Mouse (Mus musculus) stomach, postnatal 0 days (tissue): ENCODE data around the gene H1f0.

ENCODE experiments used
- CTCF ChIP-seq: IDR thresholded peaks from 2 replicates; pipeline ENCODE4 v1.5.1; 2016; ENCODE audit warnings: antibody characterized with exemption, low read depth, mild to moderate bottlenecking, moderate library complexity
- EP300 ChIP-seq: optimal IDR thresholded peaks from 2 replicates; pipeline ENCODE3; 2016; ENCODE audit warnings: antibody characterized with exemption

GRCm38 (mm10) chr15:78990093-78990463 is 38.2 kb upstream of the H1f0 start:
- no peak for TF ChIP-seq CTCF
- no peak for TF ChIP-seq EP300
